Mouse (Mus musculus) CH12.LX (cell line): ENCODE measurements at regions not wholly inside any gene's neighbourhood (a gene's known extent, or its start where the extent isn't known, plus 50 kb on each side); places are given as distances from the start of the nearest gene placed in this dataset.

Source experiments
- DNase-seq: peaks from one replicate; pipeline ENCODE4 v3.0.0-alpha.2; 2013; ENCODE audit errors: extremely low read depth
- H3K27ac ChIP-seq: 2 replicates; pipeline ENCODE4 v1.5.1; 2012; ENCODE audit warnings: low read depth, mild to moderate bottlenecking, control low read depth, moderate library complexity; ENCODE audit not compliant: insufficient read depth
- H3K27me3 ChIP-seq: replicated peaks from 2 replicates; pipeline ENCODE3; 2012; ENCODE audit warnings: inconsistent platforms
- H3K36me3 ChIP-seq, 2 experiments: replicated peaks in 1 of 2; 2 replicates each; pipeline versions ENCODE3 to v1.6.1; 2012; ENCODE audit warnings: inconsistent platforms in 1 of 2, low read length in 1 of 2, mild to moderate bottlenecking in 1 of 2, mixed read lengths in 1 of 2, moderate library complexity in 1 of 2; ENCODE audit not compliant: control insufficient read depth in 1 of 2, insufficient read depth in 1 of 2
- H3K4me1 ChIP-seq, 2 experiments: 2 replicates each; pipeline ENCODE4 v1.6.1; 2012; ENCODE audit warnings: inconsistent platforms in 1 of 2, moderate library complexity in 1 of 2; ENCODE audit not compliant: insufficient read depth in 2 of 2, control insufficient read depth in 1 of 2
- H3K4me2 ChIP-seq: 2 replicates; pipeline ENCODE4 v1.6.1; 2012; ENCODE audit warnings: low read depth, mild to moderate bottlenecking, control low read depth; ENCODE audit not compliant: poor library complexity, insufficient read depth, severe bottlenecking
- H3K4me3 ChIP-seq, 3 experiments: fragments of 150-350 bp in 1 of 3; sonication (generic) in 1 of 3; replicated peaks in 1 of 3; 2 replicates each; pipeline versions ENCODE3 to v1.5.1; 2011 to 2012; ENCODE audit warnings: low read depth in 2 of 3, low read length in 2 of 3, mild to moderate bottlenecking in 2 of 3, moderate library complexity in 2 of 3, control low read depth in 1 of 3, improper control_type of control experiment in 1 of 3, inconsistent platforms in 1 of 3, mixed read lengths in 1 of 3; ENCODE audit not compliant: poor library complexity in 1 of 3
- H3K79me2 ChIP-seq: replicated peaks from 2 replicates; pipeline ENCODE4 v1.6.1; 2012; ENCODE audit warnings: mild to moderate bottlenecking, moderate library complexity; ENCODE audit not compliant: control insufficient read depth, poor library complexity, insufficient read depth, severe bottlenecking; ENCODE audit errors: extremely low read depth
- H3K9ac ChIP-seq: 2 replicates; pipeline ENCODE4 v1.6.1; 2012; ENCODE audit warnings: low read depth, mild to moderate bottlenecking, control low read depth, moderate library complexity; ENCODE audit not compliant: insufficient read depth
- H3K9me3 ChIP-seq: replicated peaks from 2 replicates; pipeline ENCODE3; 2012; ENCODE audit warnings: low read length, inconsistent platforms, mixed read lengths
- BHLHE40 ChIP-seq: IDR thresholded peaks from 2 replicates; pipeline ENCODE4 v1.6.1; 2011; ENCODE audit warnings: mild to moderate bottlenecking, low read depth, low read length, improper control_type of control experiment
- CHD2 ChIP-seq: IDR thresholded peaks from 2 replicates; pipeline ENCODE4 v1.6.1; 2011; ENCODE audit warnings: low read length, improper control_type of control experiment
- E2F4 ChIP-seq: IDR thresholded peaks from 2 replicates; pipeline ENCODE4 v1.6.1; 2011; ENCODE audit warnings: low read depth, low read length, improper control_type of control experiment; ENCODE audit not compliant: insufficient replicate concordance
- EP300 ChIP-seq: IDR thresholded peaks from 2 replicates; pipeline ENCODE4 v1.6.1; 2011; ENCODE audit warnings: low read length, improper control_type of control experiment
- JUN ChIP-seq: IDR thresholded peaks from 2 replicates; pipeline ENCODE4 v1.6.1; 2011; ENCODE audit warnings: low read depth, mild to moderate bottlenecking, low read length, improper control_type of control experiment, moderate library complexity; ENCODE audit not compliant: insufficient read depth
- KAT2A ChIP-seq: IDR thresholded peaks from 2 replicates; pipeline ENCODE4 v1.6.1; 2012; ENCODE audit warnings: low read length, improper control_type of control experiment, inconsistent platforms; ENCODE audit not compliant: insufficient replicate concordance
- MAFK ChIP-seq: IDR thresholded peaks from 2 replicates; pipeline ENCODE4 v1.6.1; 2011; ENCODE audit warnings: low read length, improper control_type of control experiment; ENCODE audit not compliant: insufficient replicate concordance
- MEF2A ChIP-seq: IDR thresholded peaks from 2 replicates; pipeline ENCODE4 v1.6.1; 2014; ENCODE audit warnings: low read depth, mild to moderate bottlenecking, inconsistent platforms, low read length, improper control_type of control experiment, borderline replicate concordance
- MYC ChIP-seq: IDR thresholded peaks from 2 replicates; pipeline ENCODE4 v1.6.1; 2011; ENCODE audit warnings: low read depth, mild to moderate bottlenecking, improper control_type of control experiment, low read length
- NELFE ChIP-seq: IDR thresholded peaks from 2 replicates; pipeline ENCODE4 v1.6.1; 2011; ENCODE audit warnings: low read depth, low read length, improper control_type of control experiment
- PAX5 ChIP-seq: IDR thresholded peaks from 2 replicates; pipeline ENCODE4 v1.6.1; 2012; ENCODE audit warnings: low read length, inconsistent platforms, mixed read lengths
- RCOR1 ChIP-seq: conservative IDR thresholded peaks from 2 replicates; pipeline ENCODE4 v1.6.1; 2012; ENCODE audit warnings: low read depth, mild to moderate bottlenecking, inconsistent platforms, low read length, improper control_type of control experiment
- SIN3A ChIP-seq: IDR thresholded peaks from 2 replicates; pipeline ENCODE4 v1.6.1; 2012; ENCODE audit warnings: low read length, improper control_type of control experiment, inconsistent platforms
- TCF12 ChIP-seq: IDR thresholded peaks from 2 replicates; pipeline ENCODE4 v1.6.1; 2014; ENCODE audit warnings: low read depth, mild to moderate bottlenecking, inconsistent platforms, low read length, improper control_type of control experiment
- USF1 ChIP-seq: IDR thresholded peaks from 2 replicates; pipeline ENCODE4 v1.6.1; 2014; ENCODE audit warnings: low read depth, mild to moderate bottlenecking, inconsistent platforms, low read length, improper control_type of control experiment
- ZC3H11A ChIP-seq: IDR thresholded peaks from 2 replicates; pipeline ENCODE4 v1.6.1; 2012; ENCODE audit warnings: low read depth, mild to moderate bottlenecking, inconsistent platforms, low read length, improper control_type of control experiment
- dilution Hi-C: fragments of 300-500 bp; cut with MboI; formaldehyde crosslinking; loops from 2 replicates; pipeline ENCODE4 v1.14.3; 2020; ENCODE audit warnings: low sequenced_read_pairs; ENCODE audit not compliant: extremely low pct_unique_long_range_greater_than_20kb, extremely low pct_ligation_motif_present
- in situ Hi-C: fragments of 300-500 bp; cut with MboI; formaldehyde crosslinking; loops from 3 replicates; pipeline ENCODE4 v1.14.3; 2019; ENCODE audit warnings: low sequenced_read_pairs, low pct_ligation_motif_present, low pct_unique_long_range_greater_than_20kb, mixed read lengths

DNA sequence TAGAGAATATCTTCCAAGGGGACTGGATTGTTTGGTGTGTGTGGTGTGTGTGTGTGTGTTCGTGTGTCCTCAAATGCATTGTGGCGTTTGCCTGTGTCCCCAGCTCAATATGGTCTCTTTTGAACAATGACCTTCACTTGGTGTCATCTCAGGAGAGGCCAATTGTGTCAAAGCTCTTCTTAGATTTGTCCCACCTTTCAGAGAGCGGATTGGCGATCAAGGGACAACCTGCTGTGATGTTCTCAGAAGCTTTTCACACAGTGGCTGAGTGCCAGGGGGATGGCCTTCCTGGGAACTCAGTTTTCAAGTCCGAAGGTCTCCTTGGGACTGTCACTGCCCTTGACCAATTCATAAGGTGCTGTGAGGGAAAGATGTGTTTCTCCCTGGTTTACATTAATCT, 433.0 kb upstream of the Pou3f3 start:
- Histone ChIP-seq H3K27ac (no peak overlapping the region), H3K36me3 (no peaks in the 10 kb centered on the region), H3K4me3 (no peak overlapping the region), H3K79me2 (no peaks in the 10 kb centered on the region), H3K27me3 (no peaks in the 10 kb centered on the region), H3K9me3 (peaks cover 62% of the 10 kb centered on the region), H3K4me2 (no peak overlapping the region), H3K4me1 (no peaks in the 10 kb centered on the region), H3K9ac (no peak overlapping the region)
- TF ChIP-seq JUN, result no peak
- TF ChIP-seq KAT2A, result no peak
- TF ChIP-seq MEF2A, result no peak
- TF ChIP-seq EP300, result no peak
- TF ChIP-seq MYC, result no peak
- in situ Hi-C loops, result no loop called here
- dilution Hi-C loops, result no loop called here
- no peak for DNase-seq

DNA sequence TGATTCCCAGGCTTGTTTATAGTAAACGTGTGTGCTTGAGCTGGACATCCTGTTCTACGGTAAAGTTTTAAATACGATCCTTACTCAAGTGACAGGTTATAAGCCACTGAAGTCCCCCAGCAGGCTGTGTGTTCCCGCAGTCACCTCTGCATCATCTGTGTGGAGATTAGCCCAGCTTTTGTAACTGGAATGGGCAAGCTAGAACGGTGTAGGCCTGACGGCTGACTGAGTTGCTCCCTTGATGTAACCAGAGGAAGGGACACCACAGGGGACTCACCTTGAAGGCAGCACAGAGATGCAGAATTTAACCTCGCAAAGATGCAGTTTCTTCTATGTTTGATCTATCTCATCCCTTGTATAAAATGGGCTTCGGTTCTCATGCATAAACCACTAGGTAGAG, 418.4 kb upstream of the Pou3f3 start:
- H3K27me3 ChIP-seq, result no peaks in the 10 kb centered on the region
- no peak for DNase-seq
- no peaks in the 10 kb centered on the region for H3K36me3 ChIP-seq
- H3K4me2 ChIP-seq, result no peak overlapping the region
- no peak overlapping the region for H3K27ac ChIP-seq
- no peaks in the 10 kb centered on the region for H3K79me2 ChIP-seq
- H3K4me1 ChIP-seq, result no peaks in the 10 kb centered on the region
- peaks cover 62% of the 10 kb centered on the region for H3K9me3 ChIP-seq
- no peak overlapping the region for H3K4me3 ChIP-seq
- in situ Hi-C loops (no loop called here), dilution Hi-C loops (no loop called here)
- TF ChIP-seq E2F4, result no peak
- no peak for TF ChIP-seq RCOR1
- no peak for TF ChIP-seq EP300
- TF ChIP-seq BHLHE40, result no peak
- TF ChIP-seq MAFK, result no peak
- TF ChIP-seq TCF12, result no peak
- TF ChIP-seq CHD2, result no peak
- no peak for TF ChIP-seq SIN3A
- TF ChIP-seq KAT2A, result no peak
- TF ChIP-seq PAX5, result no peak
- TF ChIP-seq ZC3H11A, result no peak
- no peak for TF ChIP-seq NELFE
- TF ChIP-seq USF1, result no peak
- H3K9ac ChIP-seq, result no peak overlapping the region
